Mouse (Mus musculus): ENCODE data around the gene Fkbp14. TPM values are rescaled to one million over a fixed set of nuclear protein-coding genes. Genes with fewer than 3 reads are reported as not detected.

Gene Fkbp14
- polyA plus RNA-seq, 1 experiment, result not detected

DNA sequence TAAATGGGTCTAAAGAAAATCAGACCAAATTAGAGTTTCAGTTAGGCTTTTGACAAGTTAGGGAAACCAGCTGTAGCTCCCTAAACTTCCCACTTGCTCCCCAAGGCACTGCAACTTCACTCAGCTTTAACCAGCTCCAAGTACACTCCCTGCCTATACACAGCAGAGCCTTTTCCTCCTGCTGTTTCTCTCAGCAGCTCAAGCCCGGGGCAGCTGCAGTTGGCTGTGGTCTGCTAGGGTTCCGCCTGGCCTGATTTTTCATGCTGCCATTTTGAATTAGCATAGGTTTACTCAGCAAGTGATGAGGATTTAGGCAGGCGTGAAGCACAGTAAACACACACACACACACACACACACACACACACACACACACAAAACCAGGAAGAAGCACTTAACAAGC lies 32.1 kb downstream of the Fkbp14 start:
- peaks cover 18% of the 10 kb centered on the region for H3K4me1 ChIP-seq
- 0 out of 2 replicates have a peak, but pooled peaks cover 3% of the 10 kb centered on the region for H3K9me3 ChIP-seq
- H3K36me3 ChIP-seq (replicated peaks; ENCODE audit: low read length), result no peaks in the 10 kb centered on the region
- TF ChIP-seq GATA1 (IDR thresholded peaks at IDR 0.05; ENCODE audit: borderline replicate concordance, low read length) (no peak), FLI1 (IDR thresholded peaks at IDR 0.05; ENCODE audit: low read length) (no peak)
- peaks cover 57% of the 10 kb centered on the region for H3K27me3 ChIP-seq (replicated peaks)
- no peak overlapping the region for H3K4me3 ChIP-seq (replicated peaks)

DNA sequence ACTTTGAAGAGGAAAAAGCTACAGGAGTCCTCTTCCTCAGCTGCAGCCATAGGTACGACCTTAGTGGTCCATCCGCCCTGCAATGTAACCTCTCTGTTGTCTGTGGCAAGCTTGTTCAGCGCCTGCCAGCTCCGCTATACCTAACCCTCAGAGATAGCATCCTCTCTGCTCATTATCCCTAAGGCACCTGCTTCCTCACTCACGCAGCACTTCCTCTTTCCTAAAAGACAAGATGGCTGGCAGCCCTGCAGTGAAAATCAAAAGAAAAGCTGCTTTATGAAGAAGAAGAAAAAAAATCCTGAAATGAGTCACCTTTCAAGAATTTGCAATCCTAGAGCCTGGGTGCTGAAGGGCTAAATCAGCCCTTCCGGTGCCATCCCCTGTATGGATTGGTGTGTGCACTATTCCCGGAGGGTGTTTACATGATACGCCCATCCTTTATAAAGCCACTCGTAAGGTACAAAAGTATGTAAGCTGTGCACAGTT lies 32.6 kb downstream of the Fkbp14 start:
- Histone ChIP-seq H3K4me3 (replicated peaks) (no peak overlapping the region), H3K27me3 (replicated peaks) (peaks cover 59% of the 10 kb centered on the region), H3K36me3 (replicated peaks; ENCODE audit: low read length) (no peaks in the 10 kb centered on the region), H3K9me3 (no peaks in the 10 kb centered on the region), H3K4me1 (peaks cover 18% of the 10 kb centered on the region)
- TF ChIP-seq GATA1 (IDR thresholded peaks at IDR 0.05; ENCODE audit: borderline replicate concordance, low read length), result no peak
- TF ChIP-seq FLI1 (IDR thresholded peaks at IDR 0.05; ENCODE audit: low read length), result no peak

DNA sequence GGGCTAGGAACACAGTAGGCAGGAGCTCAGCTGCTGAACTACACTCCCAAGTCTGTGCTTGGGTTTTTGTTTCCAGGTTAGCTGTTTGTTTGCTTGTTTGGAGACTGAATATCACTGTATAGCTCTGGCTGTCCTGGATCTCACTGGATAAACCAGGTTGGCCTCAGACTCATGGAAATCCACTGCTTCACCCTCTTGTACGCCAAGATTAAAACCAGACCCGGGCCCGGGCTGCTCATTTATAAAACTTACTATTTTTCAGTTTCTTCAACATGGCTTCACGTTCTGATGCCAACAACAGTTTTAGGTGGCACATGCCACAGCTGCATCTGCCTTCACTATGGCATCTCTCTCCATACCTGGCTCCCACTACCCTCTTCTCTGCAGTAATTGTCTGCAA lies 33.5 kb downstream of the Fkbp14 start:
- no peaks in the 10 kb centered on the region for H3K36me3 ChIP-seq (replicated peaks; ENCODE audit: low read length)

DNA sequence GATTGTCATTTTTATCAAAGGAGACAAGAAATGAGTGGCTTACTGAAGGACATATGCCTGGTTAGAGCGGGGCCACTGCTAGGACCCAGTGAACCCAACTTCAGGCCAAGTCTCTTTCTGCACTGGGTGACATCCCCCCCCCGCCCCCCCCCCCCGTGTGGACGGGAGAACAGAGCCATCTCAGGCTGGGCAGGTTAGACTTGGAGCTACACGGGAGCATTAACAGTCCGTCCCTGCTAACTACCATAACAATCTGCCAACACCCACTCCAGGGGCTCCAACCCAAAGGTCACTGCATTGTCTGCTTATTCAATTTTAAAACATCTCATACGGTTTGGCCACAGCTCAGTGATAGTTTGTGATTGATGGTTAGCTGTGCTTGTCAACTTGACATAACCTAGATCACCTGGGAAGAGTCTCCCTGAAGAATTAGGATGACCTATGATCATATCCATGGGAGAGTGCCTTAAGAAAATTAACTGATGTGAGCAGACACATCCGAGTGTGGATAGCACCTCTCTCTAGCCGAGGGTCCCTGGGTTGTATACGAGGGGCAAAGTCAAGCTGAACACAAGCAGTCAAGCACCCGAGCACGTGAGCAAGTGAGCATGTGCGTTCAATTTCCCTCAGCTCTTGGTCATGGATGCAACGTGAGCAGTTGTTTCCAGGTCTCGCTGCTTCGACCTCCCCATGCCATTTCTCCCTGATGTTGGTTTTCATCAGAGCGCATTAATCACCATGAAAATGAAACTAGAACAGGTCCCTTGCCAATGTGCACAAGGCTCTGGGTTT lies 34.9 kb downstream of the Fkbp14 start:
- Histone ChIP-seq H3K4me3 (replicated peaks) (no peak overlapping the region), H3K27me3 (replicated peaks) (peaks cover 54% of the 10 kb centered on the region), H3K36me3 (replicated peaks; ENCODE audit: low read length) (no peaks in the 10 kb centered on the region), H3K4me1 (peaks cover 18% of the 10 kb centered on the region), H3K9me3 (no peaks in the 10 kb centered on the region)
- TF ChIP-seq FLI1 (IDR thresholded peaks at IDR 0.05; ENCODE audit: low read length) (no peak), GATA1 (IDR thresholded peaks at IDR 0.05; ENCODE audit: borderline replicate concordance, low read length) (no peak)

More for the DNA sequence above, 33.5 kb downstream of the Fkbp14 start:
- Histone ChIP-seq H3K27me3 (replicated peaks) (peaks cover 59% of the 10 kb centered on the region), H3K4me3 (replicated peaks) (no peak overlapping the region), H3K9me3 (no peaks in the 10 kb centered on the region), H3K4me1 (peaks cover 18% of the 10 kb centered on the region)
- no peak for TF ChIP-seq FLI1 (IDR thresholded peaks at IDR 0.05; ENCODE audit: low read length)
- no peak for TF ChIP-seq GATA1 (IDR thresholded peaks at IDR 0.05; ENCODE audit: borderline replicate concordance, low read length)

DNA sequence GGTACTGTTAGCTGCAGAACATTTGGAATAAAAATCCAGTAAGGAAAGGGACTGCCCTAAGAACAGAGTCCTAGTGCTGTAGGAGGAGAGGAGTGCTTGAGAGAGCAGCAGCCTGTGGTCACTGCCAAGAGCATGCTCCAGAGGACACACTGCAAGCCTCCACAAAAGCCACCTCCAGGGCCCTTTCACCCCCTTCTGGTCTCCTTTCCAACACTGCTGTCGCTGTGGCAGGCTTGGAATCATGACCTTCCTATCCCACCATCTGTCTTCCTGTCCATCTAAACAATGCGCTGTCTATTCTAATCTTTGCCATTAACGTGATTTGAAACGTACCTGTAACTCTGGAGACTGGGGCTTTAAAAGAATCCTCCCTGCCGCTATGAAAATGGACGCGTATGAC lies 38.6 kb downstream of the Fkbp14 start:
- Histone ChIP-seq H3K4me3 (replicated peaks) (no peak overlapping the region), H3K36me3 (replicated peaks; ENCODE audit: low read length) (no peaks in the 10 kb centered on the region), H3K4me1 (peaks cover 5% of the 10 kb centered on the region), H3K27me3 (replicated peaks) (peaks cover 25% of the 10 kb centered on the region), H3K9me3 (no peaks in the 10 kb centered on the region)
- TF ChIP-seq GATA1 (IDR thresholded peaks at IDR 0.05; ENCODE audit: borderline replicate concordance, low read length) (no peak), FLI1 (IDR thresholded peaks at IDR 0.05; ENCODE audit: low read length) (no peak)

DNA sequence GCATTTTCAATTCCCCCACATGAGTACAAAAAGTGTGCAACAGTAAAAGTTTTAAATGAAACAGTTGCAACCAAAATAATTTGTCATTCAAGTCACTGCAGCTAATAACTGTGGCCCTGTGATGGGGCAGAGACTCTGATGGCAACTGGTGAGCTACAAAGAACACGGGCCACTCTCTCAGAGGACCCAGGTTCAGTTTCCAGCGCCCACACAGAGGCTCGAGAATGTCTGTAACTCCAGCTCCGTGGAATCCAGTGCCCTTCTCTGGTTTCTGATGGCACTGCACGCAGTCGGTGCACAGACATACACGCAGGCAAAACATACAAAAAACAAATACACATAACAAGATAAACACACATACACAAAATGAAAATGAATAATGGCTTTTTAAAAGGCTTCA lies 39.4 kb downstream of the Fkbp14 start:
- peaks cover 5% of the 10 kb centered on the region for H3K4me1 ChIP-seq
- TF ChIP-seq GATA1 (IDR thresholded peaks at IDR 0.05; ENCODE audit: borderline replicate concordance, low read length) (no peak), FLI1 (IDR thresholded peaks at IDR 0.05; ENCODE audit: low read length) (no peak)
- no peak overlapping the region for H3K4me3 ChIP-seq (replicated peaks)
- H3K9me3 ChIP-seq, result no peaks in the 10 kb centered on the region
- H3K36me3 ChIP-seq (replicated peaks; ENCODE audit: low read length), result no peaks in the 10 kb centered on the region
- peaks cover 24% of the 10 kb centered on the region for H3K27me3 ChIP-seq (replicated peaks)

DNA sequence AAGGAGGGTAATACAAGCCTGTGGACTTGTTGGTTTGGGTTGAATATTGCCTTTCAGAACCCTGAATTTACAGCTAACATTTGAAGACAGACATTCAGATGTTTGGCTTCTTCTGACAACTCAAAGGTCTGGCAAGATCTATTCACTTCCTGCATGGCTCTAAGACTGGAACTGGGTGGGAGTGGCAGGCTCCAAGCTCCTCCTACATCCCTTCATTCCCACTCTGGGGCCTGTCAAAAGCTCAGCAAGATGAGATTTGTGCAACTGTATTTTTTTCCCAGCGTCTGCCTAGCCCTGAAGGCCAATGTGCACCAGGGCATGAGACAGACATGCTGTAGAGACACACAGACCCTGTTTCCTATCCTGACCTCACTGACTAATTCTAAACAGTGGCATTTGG lies 41.3 kb downstream of the Fkbp14 start:
- Histone ChIP-seq H3K4me3 (replicated peaks) (no peak overlapping the region), H3K4me1 (peaks cover 5% of the 10 kb centered on the region)

DNA sequence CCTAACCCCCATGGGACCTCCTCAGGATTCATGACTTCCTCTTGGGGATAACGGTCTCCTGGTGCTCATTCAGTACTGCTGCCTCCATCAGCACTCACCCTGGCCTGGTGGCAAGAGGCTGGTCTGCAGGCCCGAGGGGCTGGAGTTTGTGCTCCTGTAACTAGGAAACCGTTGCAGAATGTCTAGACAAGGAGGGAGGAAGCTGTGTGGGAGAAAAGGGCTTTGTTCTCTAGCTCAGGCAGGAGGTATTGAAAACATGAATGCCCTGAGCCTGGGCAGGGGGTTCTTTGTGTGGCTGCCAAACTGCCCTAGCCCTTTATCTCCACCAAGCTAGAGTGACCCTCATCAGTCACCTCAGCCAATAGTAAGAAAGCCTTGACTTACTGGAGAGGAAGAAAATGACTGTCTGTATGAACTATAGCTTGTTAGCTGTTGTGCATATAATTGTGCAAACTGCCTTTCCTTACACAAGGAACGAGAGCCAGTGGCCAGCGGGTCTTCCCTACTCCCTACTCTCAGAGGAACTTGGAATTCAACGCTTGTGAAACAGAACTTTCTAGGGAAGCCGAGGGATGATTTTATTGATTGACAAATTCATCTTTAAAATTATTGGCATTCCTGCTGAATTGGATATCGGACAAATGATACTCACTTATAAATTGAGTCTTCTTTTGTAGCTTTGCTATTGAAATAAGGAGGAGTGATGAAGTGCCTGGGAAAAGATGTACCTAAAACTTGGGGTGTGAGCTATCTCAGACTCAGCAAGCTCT lies 42.6 kb downstream of the Fkbp14 start:
- H3K4me3 ChIP-seq (replicated peaks), result no peak overlapping the region
- H3K36me3 ChIP-seq (replicated peaks; ENCODE audit: low read length), result no peaks in the 10 kb centered on the region
- peaks cover 9% of the 10 kb centered on the region for H3K27me3 ChIP-seq (replicated peaks)
- H3K9me3 ChIP-seq, result no peaks in the 10 kb centered on the region
- peaks cover 5% of the 10 kb centered on the region for H3K4me1 ChIP-seq
- TF ChIP-seq GATA1 (IDR thresholded peaks at IDR 0.05; ENCODE audit: borderline replicate concordance, low read length), result no peak
- no peak for TF ChIP-seq FLI1 (IDR thresholded peaks at IDR 0.05; ENCODE audit: low read length)

More for the DNA sequence above, 41.3 kb downstream of the Fkbp14 start:
- TF ChIP-seq FLI1 (IDR thresholded peaks at IDR 0.05; ENCODE audit: low read length) (no peak), GATA1 (IDR thresholded peaks at IDR 0.05; ENCODE audit: borderline replicate concordance, low read length) (no peak)
- Histone ChIP-seq H3K27me3 (replicated peaks) (peaks cover 16% of the 10 kb centered on the region), H3K36me3 (replicated peaks; ENCODE audit: low read length) (no peaks in the 10 kb centered on the region), H3K9me3 (no peaks in the 10 kb centered on the region)

DNA sequence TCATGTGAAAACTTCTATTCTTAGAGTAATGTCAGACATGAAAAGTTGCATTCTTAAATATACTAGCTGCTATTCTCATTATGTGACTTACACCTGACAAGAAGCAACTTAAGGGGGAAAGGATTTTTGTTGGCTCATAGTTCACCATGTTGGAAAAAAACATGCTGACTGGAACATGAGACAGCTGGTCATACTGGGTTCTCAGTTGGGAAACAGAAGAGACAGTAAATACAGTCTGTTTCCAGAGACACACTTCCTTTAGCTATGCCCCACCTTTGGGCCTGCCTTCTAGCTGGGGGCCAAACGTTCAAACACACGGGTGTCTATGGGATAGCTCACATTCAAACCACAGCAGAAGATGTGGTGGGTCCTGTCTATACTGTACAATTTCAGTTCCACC lies 43.5 kb downstream of the Fkbp14 start:
- peaks cover 5% of the 10 kb centered on the region for H3K4me1 ChIP-seq
- no peaks in the 10 kb centered on the region for H3K36me3 ChIP-seq (replicated peaks; ENCODE audit: low read length)
- H3K4me3 ChIP-seq (replicated peaks), result no peak overlapping the region
- H3K9me3 ChIP-seq, result no peaks in the 10 kb centered on the region
- TF ChIP-seq GATA1 (IDR thresholded peaks at IDR 0.05; ENCODE audit: borderline replicate concordance, low read length) (no peak), FLI1 (IDR thresholded peaks at IDR 0.05; ENCODE audit: low read length) (no peak)
- peaks cover 11% of the 10 kb centered on the region for H3K27me3 ChIP-seq (replicated peaks)

All from megakaryocyte, embryonic 14.5 days (primary cell).